Mouse (Mus musculus) kidney, postnatal 14 days (tissue): ENCODE measurements around the gene Slc15a4.
A peak's percentile ranks its signal among the peaks of the same experiment; 100 is the strongest.

Experiments
- DNase-seq: peaks from one replicate; pipeline ENCODE4 v3.0.0; 2022; ENCODE audit warnings: mixed read lengths

Slc15a4 gene

GRCm38 (mm10) chr5:127632167-127633145 lies at the start of gene Slc15a4, which contains the start of gene Glt1d1:
TSS of gene Slc15a4 (minus strand) at chr5:127632897.
TSS of gene Glt1d1 (plus strand) at chr5:127632262.
- DNase-seq = peak; percentile 48

- no peak for DNase-seq
Measured at GRCm38 (mm10) chr5:127678501-127678900, 45.8 kb upstream of the Slc15a4 start.

- DNase-seq = no peak
Measured at GRCm38 (mm10) chr5:127677561-127677960, 44.9 kb upstream of the Slc15a4 start.

- no peak for DNase-seq
Measured at GRCm38 (mm10) chr5:127673913-127674312, 41.2 kb upstream of the Slc15a4 start.

- no peak for DNase-seq
Measured at GRCm38 (mm10) chr5:127660979-127661378, 28.3 kb upstream of the Slc15a4 start.

- DNase-seq = no peak
Measured at GRCm38 (mm10) chr5:127660267-127660666, 27.6 kb upstream of the Slc15a4 start.

- no peak for DNase-seq
Measured at GRCm38 (mm10) chr5:127659312-127659711, 26.6 kb upstream of the Slc15a4 start.

GRCm38 (mm10) chr5:127658257-127658656 lies 25.6 kb upstream of the Slc15a4 start:
- DNase-seq = no peak

- no peak for DNase-seq
Measured at GRCm38 (mm10) chr5:127649077-127649476, 16.4 kb upstream of the Slc15a4 start.

GRCm38 (mm10) chr5:127648046-127648445 lies 15.3 kb upstream of the Slc15a4 start:
- DNase-seq = no peak

GRCm38 (mm10) chr5:127641185-127641958 lies 8.7 kb upstream of the Slc15a4 start:
- DNase-seq = no peak

GRCm38 (mm10) chr5:127640359-127640758 lies 7.7 kb upstream of the Slc15a4 start:
- DNase-seq = no peak

GRCm38 (mm10) chr5:127639635-127640034 lies 6.9 kb upstream of the Slc15a4 start:
- no peak for DNase-seq

- no peak for DNase-seq
Measured at GRCm38 (mm10) chr5:127639067-127639605, 6.4 kb upstream of the Slc15a4 start.

GRCm38 (mm10) chr5:127638177-127638576 lies 5.5 kb upstream of the Slc15a4 start:
- no peak for DNase-seq

- peak; percentile 45 for DNase-seq
Measured at GRCm38 (mm10) chr5:127637622-127638021, 4.9 kb upstream of the Slc15a4 start.

- no peak for DNase-seq
Measured at GRCm38 (mm10) chr5:127633666-127634065, 969 bp upstream of the Slc15a4 start.

GRCm38 (mm10) chr5:127633188-127633587 lies 491 bp upstream of the Slc15a4 start:
- no peak for DNase-seq

GRCm38 (mm10) chr5:127631671-127632070 lies 1.0 kb downstream of the Slc15a4 start:
- DNase-seq = no peak

GRCm38 (mm10) chr5:127627242-127627641 lies 5.5 kb downstream of the Slc15a4 start:
- no peak for DNase-seq

GRCm38 (mm10) chr5:127624427-127625213 lies 8.1 kb downstream of the Slc15a4 start:
- no peak for DNase-seq

GRCm38 (mm10) chr5:127621108-127621507 lies 11.6 kb downstream of the Slc15a4 start:
- DNase-seq = no peak
